Mouse (Mus musculus): ENCODE data around the gene Ptpn7. TPM values are rescaled to one million over a fixed set of nuclear protein-coding genes. Genes with fewer than 3 reads are reported as not detected.
"Not testable (repeated sequence)": the region's sequence is repeated elsewhere in the genome, so short reads cannot be mapped to it uniquely, and the experiment has no call there.

Ptpn7 gene
- total RNA-seq, 4 experiments from 2014 or later, result 0.12 to 0.22 (median 0.15) TPM

DNA sequence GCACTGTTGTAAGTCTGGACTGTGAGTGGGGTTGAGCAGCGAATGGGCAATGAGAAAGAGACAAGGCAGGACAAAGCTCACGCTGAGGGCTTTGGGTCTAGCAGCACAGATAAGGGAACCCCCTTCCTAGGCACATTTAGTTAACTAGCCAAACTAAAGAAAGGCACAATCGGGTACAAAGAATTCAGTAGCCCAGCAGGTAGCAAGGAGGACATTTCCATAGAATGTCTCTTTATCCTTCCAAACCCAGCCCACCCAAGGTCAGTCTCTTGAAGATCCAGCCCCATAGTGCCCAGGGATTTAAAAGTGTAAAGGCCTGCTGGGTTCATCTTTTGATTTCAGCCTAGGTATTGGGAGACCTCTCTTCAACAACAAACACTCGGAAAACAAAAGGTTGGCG, 53.4 kb downstream of the Ptpn7 start:
- no peak for DNase-seq (ENCODE audit: low spot score in 2 of 2)

DNA sequence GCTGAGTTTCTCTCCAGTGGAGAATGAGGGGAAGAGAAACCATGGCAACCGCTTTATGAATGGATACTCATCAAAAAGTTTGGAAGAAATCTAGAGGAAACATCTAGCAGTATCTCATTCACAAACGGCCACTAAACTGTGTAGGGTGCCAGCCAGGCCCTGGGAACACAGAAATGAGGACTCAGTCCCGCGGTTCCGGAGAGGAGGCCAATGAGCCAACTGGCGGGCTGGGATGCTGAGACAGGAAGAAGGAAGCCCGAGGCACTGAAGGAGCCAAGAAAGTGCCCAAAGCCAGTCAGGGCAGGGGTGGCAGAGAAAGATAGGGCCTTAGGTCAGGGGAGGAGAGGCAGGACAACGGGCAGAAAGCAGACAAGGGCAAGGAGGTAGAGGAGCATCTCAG, 53.9 kb downstream of the Ptpn7 start:
- DNase-seq (ENCODE audit: low spot score in 2 of 2), result no peak

DNA sequence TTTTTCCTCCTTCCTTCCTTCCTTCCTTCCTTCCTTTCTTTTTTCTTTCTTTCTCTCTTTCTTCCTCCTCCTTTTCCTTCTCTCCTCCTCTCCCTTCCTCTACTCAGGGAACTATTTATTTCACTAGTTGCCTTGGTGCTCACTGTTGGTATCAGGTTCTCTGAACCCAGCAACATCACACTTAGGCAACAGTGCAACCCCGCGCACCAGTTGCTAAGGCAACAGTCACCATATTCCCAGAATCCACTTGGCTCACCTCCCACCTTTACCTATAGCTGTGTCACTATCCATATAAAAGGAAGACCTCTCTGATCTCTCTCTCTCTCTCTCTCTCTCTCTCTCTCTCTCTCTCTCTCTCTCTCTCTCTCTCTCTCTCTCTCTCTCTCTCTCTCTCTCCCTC, 54.5 kb downstream of the Ptpn7 start:
- DNase-seq (ENCODE audit: low spot score in 2 of 2), result not testable (repeated sequence)

DNA sequence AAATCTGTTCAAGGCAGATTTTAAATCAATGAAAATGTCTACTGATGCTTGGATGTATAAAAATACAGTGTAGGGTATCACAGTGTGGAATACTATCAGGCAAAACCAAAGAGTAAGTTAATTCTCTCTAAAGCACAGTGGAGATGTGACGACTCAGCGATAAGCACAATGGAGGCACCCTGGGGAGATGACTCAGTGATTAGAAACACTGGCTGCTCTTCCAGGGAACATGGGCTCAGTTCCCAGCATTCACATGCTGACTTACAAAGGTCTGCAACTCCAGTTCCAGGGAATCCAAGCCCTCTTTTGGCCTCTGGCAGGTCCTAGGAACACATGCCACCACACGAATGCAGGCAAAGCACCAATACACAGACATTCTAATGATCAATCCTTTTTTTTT, 55.7 kb downstream of the Ptpn7 start:
- peak; percentile 12 to 25 for DNase-seq (ENCODE audit: low spot score in 2 of 2)

DNA sequence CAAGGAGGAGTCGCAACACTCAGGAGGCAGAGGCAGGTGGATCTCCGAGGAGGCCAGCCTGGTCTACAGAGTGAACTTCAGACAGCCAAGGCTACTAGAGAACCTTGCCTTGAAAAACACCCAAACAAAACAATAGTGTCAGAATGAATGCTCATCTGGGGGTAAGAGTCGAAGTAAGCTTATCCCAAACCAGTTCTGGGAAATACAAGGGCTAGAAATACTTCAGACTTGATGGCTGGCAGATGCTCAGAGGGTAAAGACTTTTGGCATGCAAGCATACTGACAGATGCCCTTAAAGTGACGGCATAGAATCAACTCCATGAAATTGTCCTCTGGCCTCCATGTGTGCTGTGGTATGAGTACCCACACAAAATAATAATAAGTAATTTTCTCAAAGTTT, 56.7 kb downstream of the Ptpn7 start:
- DNase-seq (ENCODE audit: low spot score in 2 of 2), result no peak

DNA sequence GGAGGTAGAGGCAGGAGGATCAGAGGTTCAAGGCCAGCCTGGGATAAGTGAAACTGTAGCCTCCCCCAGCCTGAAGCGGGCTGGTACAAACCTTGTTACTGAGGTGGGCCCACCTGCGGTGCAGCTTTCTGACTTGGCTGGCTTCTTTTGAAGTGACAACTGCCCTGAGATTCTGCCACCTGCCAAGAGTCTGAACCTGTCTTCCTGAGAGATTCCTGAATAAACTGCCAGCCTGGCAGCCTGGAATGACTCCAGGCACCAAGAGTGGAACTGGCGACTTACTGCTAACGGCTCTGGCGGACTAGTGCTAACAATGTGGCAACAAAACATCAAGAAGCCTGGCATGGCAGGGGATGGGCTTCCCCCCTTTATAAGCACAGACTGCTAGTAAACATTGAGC, 61.8 kb downstream of the Ptpn7 start:
- DNase-seq (ENCODE audit: low spot score in 2 of 2), result not testable (repeated sequence)

Other genes starting within 250 kb of the Ptpn7 start
- gene Ppp1r12b, start 176.8 kb upstream of the Ptpn7 start, total RNA-seq (2022), result 100 to 1,000 TPM; 167 to 191 (median 183) TPM
- 1 to 10 TPM; 3.6 to 9.1 (median 6.4) TPM for gene Ube2t, start 170.1 kb upstream of the Ptpn7 start, total RNA-seq (2022)
- under 1 TPM; 0.11 to 0.19 (median 0.17) TPM for gene Lgr6, start 27.4 kb upstream of the Ptpn7 start, total RNA-seq (2022)
- gene Arl8a, start 14.1 kb downstream of the Ptpn7 start, total RNA-seq (2022), result 10 to 100 TPM; 16.6 to 19.3 (median 18.0) TPM
- gene Gpr37l1, start 35.0 kb downstream of the Ptpn7 start, total RNA-seq (2022), result under 1 TPM; 0.15 to 0.36 (median 0.27) TPM
- 1 to 10 TPM in 1 of 4 experiments, under 1 TPM in 3; 0.20 to 1.2 (median 0.58) TPM for gene Elf3, start 125.9 kb downstream of the Ptpn7 start, total RNA-seq (2022)
- 10 to 100 TPM; 12.6 to 15.4 (median 13.5) TPM for gene Rnpep, start 151.4 kb downstream of the Ptpn7 start, total RNA-seq (2022)
- gene Timm17a, start 181.1 kb downstream of the Ptpn7 start, total RNA-seq (2022), result 100 to 1,000 TPM; 246 to 345 (median 298) TPM
- gene Lmod1, start 192.1 kb downstream of the Ptpn7 start, total RNA-seq (2022), result 1 to 10 TPM; 2.9 to 4.8 (median 3.5) TPM
- 100 to 1,000 TPM; 128 to 167 (median 156) TPM for gene Shisa4, start 242.5 kb downstream of the Ptpn7 start, total RNA-seq (2022)

Data from gastrocnemius, adult 8-10 months (tissue).